Mouse (Mus musculus): Measurements from ENCODE around the gene Ccdc92.

GRCm38 (mm10) chr5:124873890-124874601, 11.8 kb upstream of the Ccdc92 start:
- TF ChIP-seq POLR2A (IDR thresholded peaks at IDR 0.05; ENCODE audit: extremely low read depth, insufficient read depth, low read length) (no peak), CTCF (IDR thresholded peaks at IDR 0.05; ENCODE audit: low read depth, low read length) (no peak)
